Mouse (Mus musculus) spleen, adult 10 weeks (tissue): ENCODE measurements around the gene Aptx. TPM values are rescaled to one million over a fixed set of nuclear protein-coding genes. Genes with fewer than 3 reads are reported as not detected.

Source experiments
- polyA plus RNA-seq: library from polyadenylated mRNA; stranded (reverse); fragments of 350-450 nt; fragmentation: Illumina TruSeq; extraction: RNeasy Lipid Tissue Mini Kit (QIAGEN cat#74804); gene quantifications from one replicate; pipeline ENCODE4 v1.2.3, GENCODE M21; 2015; ENCODE audit warnings: low replicate concordance; ENCODE audit not compliant: insufficient read depth

Gene Aptx
- polyA plus RNA-seq: 24.1 TPM

GRCm38 (mm10) chr4:40702797-40703709 is at the start of gene Aptx:
Aptx (minus strand) TSS chr4:40703194.

GRCm38 (mm10) chr4:40722011-40722666 is 19.1 kb upstream of the Aptx start, which contains the start of gene Dnaja1:
Dnaja1 (plus strand) TSS chr4:40722150.

Other genes starting within 250 kb of the Aptx start
- 7.7 TPM for gene Tmem215, start 231.0 kb downstream of the Aptx start, polyA plus RNA-seq
- 483 TPM for gene Dnaja1, start 19.0 kb upstream of the Aptx start, polyA plus RNA-seq
- 90.4 TPM for gene Smu1, start 54.7 kb upstream of the Aptx start, polyA plus RNA-seq
- gene B4galt1, start 150.8 kb upstream of the Aptx start, polyA plus RNA-seq: 69.1 TPM
- not detected for gene Spink4, start 216.9 kb upstream of the Aptx start, polyA plus RNA-seq
- gene Bag1, start 245.1 kb upstream of the Aptx start, polyA plus RNA-seq: 119 TPM
- gene Chmp5, start 245.2 kb upstream of the Aptx start, polyA plus RNA-seq: 102 TPM